Mouse (Mus musculus) forebrain, embryonic 12.5 days (tissue): Measurements from ENCODE around the gene Fbxo46. TPM values are rescaled to one million over a fixed set of nuclear protein-coding genes. Genes with fewer than 3 reads are reported as not detected.

Experiments
- ATAC-seq: fragments of 200-750 bp; cut with Nextera tagmentation; 2 replicates; pipeline ENCODE4 v1.8.0; 2017; ENCODE audit warnings: moderate TSS enrichment; ENCODE audit not compliant: low FRiP score
- H3K27ac ChIP-seq: fragments of 300-500 bp; sonication (generic); 2 replicates; pipeline ENCODE4 v1.5.1; 2016; ENCODE audit warnings: mild to moderate bottlenecking
- H3K27me3 ChIP-seq: fragments of 300-500 bp; sonication (generic); 2 replicates; pipeline ENCODE4 v1.6.1; 2016; ENCODE audit warnings: mild to moderate bottlenecking
- H3K36me3 ChIP-seq: fragments of 300-500 bp; sonication (generic); replicated peaks from 2 replicates; pipeline ENCODE4 v1.6.1; 2016; ENCODE audit warnings: mild to moderate bottlenecking
- H3K4me1 ChIP-seq: fragments of 300-500 bp; sonication (generic); 2 replicates; pipeline ENCODE4 v1.6.1; 2016
- H3K4me2 ChIP-seq: fragments of 300-500 bp; sonication (generic); 2 replicates; pipeline ENCODE4 v1.6.1; 2016; ENCODE audit warnings: mild to moderate bottlenecking, moderate library complexity
- H3K4me3 ChIP-seq: fragments of 300-500 bp; sonication (generic); replicated peaks from 2 replicates; pipeline ENCODE4 v1.5.1; 2016; ENCODE audit warnings: mild to moderate bottlenecking
- H3K9ac ChIP-seq: fragments of 300-500 bp; sonication (generic); 2 replicates; pipeline ENCODE4 v1.6.1; 2016; ENCODE audit warnings: mild to moderate bottlenecking
- H3K9me3 ChIP-seq: fragments of 300-500 bp; sonication (generic); 2 replicates; pipeline ENCODE4 v1.6.1; 2016
- WGBS: fragments of 180-500 bp; shearing (Covaris S2); methylation state at CpG from one replicate; pipeline ENCODE4 v1.1.7; 2016; 5-methylcytosine and 5-hydroxymethylcytosine counted together
- polyA plus RNA-seq: library from polyadenylated mRNA; unstranded; fragments of >200 nt; fragmentation: Nextera tagmentation; extraction: Ambion mirVana; gene quantifications from 2 replicates; pipeline ENCODE4 v1.2.1, GENCODE M21; 2016

Gene Fbxo46
- polyA plus RNA-seq, 1 experiment from 2014 or later = 18.4 TPM

GRCm38 (mm10) chr7:19083701-19084100 lies 36.0 kb upstream of the Fbxo46 start, which contains the start of gene Dmpk:
Dmpk (plus strand) TSS chr7:19083849.
- Histone ChIP-seq H3K4me3 (no peak within 1 kb of the TSS), H3K4me2 (no peak within 1 kb of the TSS), H3K36me3 (peaks cover 76% of the 10 kb centered on the region), H3K9ac (no peak within 1 kb of the TSS), H3K27ac (no peak within 1 kb of the TSS), H3K9me3 (no peaks in the 10 kb centered on the region), H3K27me3 (peaks cover 16% of the 10 kb centered on the region; the same call in 1 of the 2 replicates), H3K4me1 (peaks cover 31% of the 10 kb centered on the region)
- no peak for ATAC-seq
- WGBS = 49% methylated on average over 10 of the region's 10 CpGs

GRCm38 (mm10) chr7:19084277-19084771 lies 35.3 kb upstream of the Fbxo46 start:
- Histone ChIP-seq H3K27me3 (peaks cover 16% of the 10 kb centered on the region; the same call in 1 of the 2 replicates), H3K9me3 (no peaks in the 10 kb centered on the region), H3K4me2 (no peak overlapping the region), H3K9ac (no peak overlapping the region), H3K4me3 (no peak overlapping the region), H3K27ac (no peak overlapping the region), H3K4me1 (peaks cover 31% of the 10 kb centered on the region), H3K36me3 (peaks cover 75% of the 10 kb centered on the region)
- WGBS = 79% methylated on average over 6 of the region's 6 CpGs
- no peak for ATAC-seq

GRCm38 (mm10) chr7:19084921-19085473 lies 34.7 kb upstream of the Fbxo46 start:
- Histone ChIP-seq H3K27me3 (peaks cover 16% of the 10 kb centered on the region; the same call in 1 of the 2 replicates), H3K4me2 (no peak overlapping the region), H3K9ac (no peak overlapping the region; the same call in 1 of the 2 replicates), H3K36me3 (peaks cover 74% of the 10 kb centered on the region), H3K4me3 (no peak overlapping the region), H3K4me1 (peaks cover 31% of the 10 kb centered on the region), H3K9me3 (no peaks in the 10 kb centered on the region), H3K27ac (0 out of 2 replicates have a peak overlapping the region, but pooled peaks have one; percentile 13)
- 23% methylated on average over 9 of the region's 9 CpGs for WGBS
- ATAC-seq = no peak

- WGBS = 11% methylated on average over 6 of the region's 6 CpGs
- H3K27ac ChIP-seq = 0 out of 2 replicates have a peak overlapping the region, but pooled peaks have one; percentile 13
- H3K4me2 ChIP-seq = no peak overlapping the region
- no peaks in the 10 kb centered on the region for H3K9me3 ChIP-seq
- no peak for ATAC-seq
- peaks cover 16% of the 10 kb centered on the region for H3K27me3 ChIP-seq
- H3K9ac ChIP-seq = no peak overlapping the region; the same call in 1 of the 2 replicates
- H3K4me3 ChIP-seq = no peak overlapping the region
- peaks cover 31% of the 10 kb centered on the region for H3K4me1 ChIP-seq
- H3K36me3 ChIP-seq = peaks cover 73% of the 10 kb centered on the region
These were observed 34.2 kb upstream of the Fbxo46 start for GRCm38 (mm10) chr7:19085495-19085894.

- peaks cover 73% of the 10 kb centered on the region for H3K36me3 ChIP-seq
- no peak overlapping the region for H3K4me2 ChIP-seq
- no peak for ATAC-seq
- no peak overlapping the region for H3K27ac ChIP-seq
- H3K4me1 ChIP-seq = peaks cover 32% of the 10 kb centered on the region
- no peak overlapping the region for H3K9ac ChIP-seq
- H3K4me3 ChIP-seq = no peak overlapping the region
- no peaks in the 10 kb centered on the region for H3K9me3 ChIP-seq
- WGBS = 9% methylated on average over 14 of the region's 14 CpGs
- H3K27me3 ChIP-seq = peaks cover 21% of the 10 kb centered on the region
These were observed 33.6 kb upstream of the Fbxo46 start for GRCm38 (mm10) chr7:19086042-19086441.

- H3K4me1 ChIP-seq = peaks cover 39% of the 10 kb centered on the region
- H3K9ac ChIP-seq = no peak overlapping the region
- no peaks in the 10 kb centered on the region for H3K9me3 ChIP-seq
- H3K4me2 ChIP-seq = no peak overlapping the region
- H3K36me3 ChIP-seq = peaks cover 70% of the 10 kb centered on the region
- H3K27ac ChIP-seq = no peak overlapping the region
- WGBS = 54% methylated on average over 18 of the region's 18 CpGs
- no peak for ATAC-seq
- H3K4me3 ChIP-seq = no peak overlapping the region
- peaks cover 29% of the 10 kb centered on the region for H3K27me3 ChIP-seq
These were observed 32.9 kb upstream of the Fbxo46 start for GRCm38 (mm10) chr7:19086760-19087159.

- Histone ChIP-seq H3K36me3 (peaks cover 50% of the 10 kb centered on the region), H3K27me3 (peaks cover 36% of the 10 kb centered on the region), H3K4me1 (peaks cover 48% of the 10 kb centered on the region), H3K4me3 (no peak overlapping the region), H3K27ac (no peak overlapping the region), H3K9me3 (no peaks in the 10 kb centered on the region), H3K9ac (no peak overlapping the region), H3K4me2 (no peak overlapping the region)
- 39% methylated on average over 10 of the region's 10 CpGs for WGBS
- ATAC-seq = no peak
These were observed 30.8 kb upstream of the Fbxo46 start for GRCm38 (mm10) chr7:19088813-19089212.

- H3K4me3 ChIP-seq = peak overlapping the region; percentile 72; the same call in 1 of the 2 replicates
- peaks cover 24% of the 10 kb centered on the region for H3K27me3 ChIP-seq
- no peak for ATAC-seq
- H3K4me2 ChIP-seq = peak overlapping the region; percentile 95
- H3K4me1 ChIP-seq = peaks cover 54% of the 10 kb centered on the region
- H3K27ac ChIP-seq = peak overlapping the region; percentile 82; the same call in 1 of the 2 replicates
- 25% methylated on average over 16 of the region's 17 CpGs for WGBS
- H3K9me3 ChIP-seq = no peaks in the 10 kb centered on the region
- H3K9ac ChIP-seq = peak overlapping the region; percentile 51
- peaks cover 45% of the 10 kb centered on the region for H3K36me3 ChIP-seq
These were observed 27.7 kb upstream of the Fbxo46 start for GRCm38 (mm10) chr7:19091913-19092312.

- H3K4me2 ChIP-seq = peak overlapping the region; percentile 95
- no peaks in the 10 kb centered on the region for H3K9me3 ChIP-seq
- 3% methylated on average over 38 of the region's 38 CpGs for WGBS
- peaks cover 60% of the 10 kb centered on the region for H3K4me1 ChIP-seq
- peak; percentile 73 for ATAC-seq
- H3K27me3 ChIP-seq = peaks cover 23% of the 10 kb centered on the region
- peak overlapping the region; percentile 72 for H3K4me3 ChIP-seq
- H3K27ac ChIP-seq = peak overlapping the region; percentile 82
- H3K36me3 ChIP-seq = peaks cover 46% of the 10 kb centered on the region
- peak overlapping the region; percentile 51 for H3K9ac ChIP-seq
These were observed 27.1 kb upstream of the Fbxo46 start for GRCm38 (mm10) chr7:19092381-19093173.

GRCm38 (mm10) chr7:19093174-19093521 lies 26.5 kb upstream of the Fbxo46 start:
- ATAC-seq = peak; percentile 37; the same call in 1 of the 2 replicates
- WGBS = 0% methylated on average over 14 of the region's 15 CpGs
- H3K4me3 ChIP-seq = peak overlapping the region; percentile 72
- H3K9me3 ChIP-seq = no peaks in the 10 kb centered on the region
- H3K27me3 ChIP-seq = peaks cover 23% of the 10 kb centered on the region
- H3K27ac ChIP-seq = peak overlapping the region; percentile 82
- H3K9ac ChIP-seq = peak overlapping the region; percentile 51
- peak overlapping the region; percentile 95 for H3K4me2 ChIP-seq
- H3K4me1 ChIP-seq = peaks cover 60% of the 10 kb centered on the region
- H3K36me3 ChIP-seq = peaks cover 42% of the 10 kb centered on the region

- Histone ChIP-seq H3K9me3 (no peaks in the 10 kb centered on the region), H3K4me2 (peak overlapping the region; percentile 95), H3K4me3 (peak overlapping the region; percentile 72), H3K36me3 (peaks cover 36% of the 10 kb centered on the region), H3K27ac (peak overlapping the region; percentile 95), H3K27me3 (peaks cover 23% of the 10 kb centered on the region), H3K4me1 (peaks cover 60% of the 10 kb centered on the region), H3K9ac (peak overlapping the region; percentile 91)
- ATAC-seq = peak; percentile 80
- WGBS = under 1% methylated on average over 45 of the region's 45 CpGs
These were observed 25.9 kb upstream of the Fbxo46 start for GRCm38 (mm10) chr7:19093537-19094385.

GRCm38 (mm10) chr7:19094471-19094825 lies 25.2 kb upstream of the Fbxo46 start, which contains the start of gene Six5:
Six5 (plus strand) TSS chr7:19094594.
- H3K4me1 ChIP-seq = peaks cover 60% of the 10 kb centered on the region
- H3K9me3 ChIP-seq = no peaks in the 10 kb centered on the region
- ATAC-seq = no peak
- H3K4me3 ChIP-seq = peak within 1 kb of the TSS; percentile 72
- H3K4me2 ChIP-seq = peak within 1 kb of the TSS; percentile 95
- peak within 1 kb of the TSS; percentile 91 for H3K9ac ChIP-seq
- H3K36me3 ChIP-seq = peaks cover 31% of the 10 kb centered on the region
- peak within 1 kb of the TSS; percentile 95 for H3K27ac ChIP-seq
- 2% methylated on average over 28 of the region's 36 CpGs for WGBS
- H3K27me3 ChIP-seq = peaks cover 23% of the 10 kb centered on the region
